Mouse (Mus musculus) heart, postnatal 0 days (tissue): ENCODE data around the gene Raly.

ENCODE experiments used
- CTCF ChIP-seq: IDR thresholded peaks from 2 replicates; pipeline ENCODE4 v1.5.1; 2016; ENCODE audit warnings: antibody characterized with exemption, control low read depth, low read depth
- EP300 ChIP-seq: IDR thresholded peaks from 2 replicates; pipeline ENCODE4 v1.6.1; 2016; ENCODE audit warnings: antibody characterized with exemption, low read depth

GRCm38 (mm10) chr2:154855383-154855782 lies 64.5 kb downstream of the Raly start:
- TF ChIP-seq CTCF (peak; percentile 61), EP300 (no peak)
